Mouse (Mus musculus) heart, postnatal 0 days (tissue): ENCODE data around the gene Rnf167.

Experiments used
- CTCF ChIP-seq: IDR thresholded peaks from 2 replicates; pipeline ENCODE4 v1.5.1; 2016; ENCODE audit warnings: antibody characterized with exemption, control low read depth, low read depth
- EP300 ChIP-seq: IDR thresholded peaks from 2 replicates; pipeline ENCODE4 v1.6.1; 2016; ENCODE audit warnings: antibody characterized with exemption, low read depth

GRCm38 (mm10) chr11:70688372-70688771, 41.3 kb downstream of the Rnf167 start:
- TF ChIP-seq EP300 (no peak), CTCF (no peak)
